Mouse (Mus musculus): ENCODE data around the gene Isoc2b. TPM values are rescaled to one million over a fixed set of nuclear protein-coding genes. Genes with fewer than 3 reads are reported as not detected.
"Not testable (repeated sequence)": the region's sequence is repeated elsewhere in the genome, so short reads cannot be mapped to it uniquely, and the experiment has no call there.

The Isoc2b gene
- polyA plus RNA-seq, 1 experiment from 2014 or later: 8.9 TPM

DNA sequence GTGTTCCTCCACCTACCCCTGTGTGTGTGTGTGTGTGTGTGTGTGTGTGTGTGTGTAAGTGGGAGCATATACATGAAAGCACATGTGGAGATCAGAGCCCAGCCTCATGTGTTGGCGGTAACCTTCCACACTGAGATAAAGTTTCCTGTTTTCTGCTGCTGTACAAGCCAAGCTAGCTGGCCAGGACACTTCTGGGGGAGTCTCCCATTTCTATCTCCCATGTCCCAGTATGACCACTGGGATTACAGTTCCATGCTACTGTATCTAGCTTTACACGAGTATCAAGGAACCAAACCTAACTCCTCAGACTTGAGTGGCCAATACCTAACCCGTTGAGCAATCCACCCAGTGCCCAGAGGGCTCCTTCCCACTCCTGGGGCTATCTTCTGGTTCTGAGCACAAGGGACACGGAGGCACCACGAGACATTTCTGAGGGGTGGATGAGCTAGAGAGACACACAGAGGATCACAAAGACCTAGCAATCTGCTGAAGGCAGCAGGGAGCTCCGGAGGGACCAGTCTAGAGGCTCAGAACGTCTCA is 6.4 kb downstream of the Isoc2b start:
- DNase-seq (ENCODE audit: low spot score) (no peak), ATAC-seq (replicated peaks; ENCODE audit: low FRiP score, low TSS enrichment, low read depth) (no peak)
- Histone ChIP-seq H3K4me3 (ENCODE audit: low read depth, low read length) (no peak overlapping the region), H3K36me3 (ENCODE audit: control insufficient read depth, insufficient read depth, low read length) (no peaks in the 10 kb centered on the region), H3K9ac (ENCODE audit: low read length) (no peak overlapping the region), H3K27ac (ENCODE audit: low read depth) (no peak overlapping the region), H3K27me3 (replicated peaks; ENCODE audit: control insufficient read depth, insufficient read depth, low read length) (no peaks in the 10 kb centered on the region), H3K4me2 (ENCODE audit: low read length) (no peak overlapping the region), H3K9me3 (ENCODE audit: control insufficient read depth, low read length) (no peaks in the 10 kb centered on the region), H3K4me1 (replicated peaks; ENCODE audit: control insufficient read depth, insufficient read depth, low read length) (peaks cover 5% of the 10 kb centered on the region; the same call in 1 of the 2 replicates)
- 77% methylated on average over 7 of the region's 7 CpGs for WGBS

DNA sequence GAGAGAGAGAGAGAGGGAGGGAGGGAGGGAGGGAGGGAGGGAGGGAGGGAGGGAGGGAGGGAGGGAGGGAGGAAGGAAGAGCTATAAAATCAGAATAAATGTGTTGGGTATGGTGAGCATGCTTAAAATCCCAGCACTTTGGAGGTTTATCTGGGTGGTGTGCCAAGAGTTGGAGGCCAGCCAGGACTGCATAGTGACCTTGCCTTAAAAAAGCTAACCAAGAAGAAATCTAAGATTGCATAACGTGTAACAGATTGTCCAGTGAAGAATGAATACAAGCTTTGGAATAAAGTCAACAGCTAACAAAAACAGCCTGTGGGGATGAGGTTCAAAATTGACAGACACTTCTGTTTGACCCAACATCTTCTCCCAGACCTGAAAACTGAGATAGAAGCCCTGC is 7.0 kb downstream of the Isoc2b start:
- ATAC-seq (replicated peaks; ENCODE audit: low FRiP score, low TSS enrichment, low read depth): no peak
- 38% methylated on average over 1 of the region's 1 CpGs for WGBS

DNA sequence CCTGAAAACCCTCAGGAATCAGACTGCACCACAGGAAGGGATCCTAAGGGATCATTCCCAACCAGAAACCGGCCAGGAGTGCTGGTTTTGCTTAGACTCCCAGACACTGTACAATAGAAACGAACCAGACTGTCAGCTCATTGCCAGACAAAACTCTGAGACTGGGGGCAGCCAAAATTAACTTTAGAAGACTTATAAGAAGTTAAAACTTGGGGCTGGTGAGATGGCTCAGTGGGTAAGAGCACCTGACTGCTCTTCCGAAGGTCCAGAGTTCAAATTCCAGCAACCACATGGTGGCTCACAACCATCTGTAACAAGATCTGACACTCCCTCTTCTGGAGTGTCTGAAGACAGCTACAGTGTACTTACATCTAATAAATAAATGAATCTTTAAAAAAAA is 9.1 kb downstream of the Isoc2b start:
- ATAC-seq (replicated peaks; ENCODE audit: low FRiP score, low TSS enrichment, low read depth); H3K4me1 ChIP-seq (replicated peaks; ENCODE audit: control insufficient read depth, insufficient read depth, low read length); H3K4me2 ChIP-seq (ENCODE audit: low read length); H3K36me3 ChIP-seq (ENCODE audit: control insufficient read depth, insufficient read depth, low read length); H3K4me3 ChIP-seq (ENCODE audit: low read depth, low read length); H3K9ac ChIP-seq (ENCODE audit: low read length); H3K27me3 ChIP-seq (replicated peaks; ENCODE audit: control insufficient read depth, insufficient read depth, low read length); H3K9me3 ChIP-seq (ENCODE audit: control insufficient read depth, low read length); H3K27ac ChIP-seq (ENCODE audit: low read depth); DNase-seq (ENCODE audit: low spot score): not testable (repeated sequence)
- 71% methylated on average over 3 of the region's 3 CpGs for WGBS

More for the DNA sequence above, 7.0 kb downstream of the Isoc2b start:
- no peak for DNase-seq (ENCODE audit: low spot score)
- Histone ChIP-seq H3K4me2 (ENCODE audit: low read length) (no peak overlapping the region), H3K36me3 (ENCODE audit: control insufficient read depth, insufficient read depth, low read length) (no peaks in the 10 kb centered on the region), H3K4me1 (replicated peaks; ENCODE audit: control insufficient read depth, insufficient read depth, low read length) (peaks cover 5% of the 10 kb centered on the region; the same call in 1 of the 2 replicates), H3K27me3 (replicated peaks; ENCODE audit: control insufficient read depth, insufficient read depth, low read length) (no peaks in the 10 kb centered on the region), H3K27ac (ENCODE audit: low read depth) (no peak overlapping the region), H3K4me3 (ENCODE audit: low read depth, low read length) (no peak overlapping the region), H3K9me3 (ENCODE audit: control insufficient read depth, low read length) (no peaks in the 10 kb centered on the region), H3K9ac (ENCODE audit: low read length) (no peak overlapping the region)

DNA sequence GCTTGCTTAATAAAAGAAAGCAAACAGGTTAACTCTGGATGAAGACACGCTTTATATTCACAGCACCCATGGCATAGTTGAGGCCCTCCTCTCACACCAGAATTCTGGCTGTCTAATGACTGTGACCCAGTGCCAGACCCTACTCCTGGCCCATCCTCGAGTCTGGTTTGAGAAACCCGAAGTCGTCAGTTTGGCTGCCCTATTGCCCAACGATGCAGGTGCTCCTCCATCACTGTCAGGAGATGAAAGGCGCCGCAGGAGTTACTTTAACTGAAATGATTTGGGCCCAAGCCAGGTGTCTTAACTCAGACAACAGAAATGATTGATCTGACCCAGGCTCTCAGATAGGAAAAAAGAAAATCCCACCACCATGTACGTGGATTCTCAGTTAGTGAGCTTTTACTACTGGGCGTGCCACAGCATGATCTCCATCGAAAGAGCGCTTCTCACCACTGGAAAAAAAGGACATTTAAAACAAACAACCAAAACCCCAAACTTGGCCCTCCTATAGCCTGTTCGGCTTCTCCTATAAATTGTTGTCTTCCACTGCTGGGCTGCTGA is 10.6 kb downstream of the Isoc2b start:
- no peak overlapping the region for H3K27ac ChIP-seq (ENCODE audit: low read depth)
- H3K4me2 ChIP-seq (ENCODE audit: low read length): no peak overlapping the region
- H3K4me1 ChIP-seq (replicated peaks; ENCODE audit: control insufficient read depth, insufficient read depth, low read length): no peaks in the 10 kb centered on the region
- WGBS: 55% methylated on average over 12 of the region's 12 CpGs
- H3K9ac ChIP-seq (ENCODE audit: low read length): no peak overlapping the region
- ATAC-seq (replicated peaks; ENCODE audit: low FRiP score, low TSS enrichment, low read depth): no peak
- H3K36me3 ChIP-seq (ENCODE audit: control insufficient read depth, insufficient read depth, low read length): no peaks in the 10 kb centered on the region
- no peaks in the 10 kb centered on the region for H3K27me3 ChIP-seq (replicated peaks; ENCODE audit: control insufficient read depth, insufficient read depth, low read length)
- no peak for DNase-seq (ENCODE audit: low spot score)
- H3K4me3 ChIP-seq (ENCODE audit: low read depth, low read length): no peak overlapping the region
- no peaks in the 10 kb centered on the region for H3K9me3 ChIP-seq (ENCODE audit: control insufficient read depth, low read length)

DNA sequence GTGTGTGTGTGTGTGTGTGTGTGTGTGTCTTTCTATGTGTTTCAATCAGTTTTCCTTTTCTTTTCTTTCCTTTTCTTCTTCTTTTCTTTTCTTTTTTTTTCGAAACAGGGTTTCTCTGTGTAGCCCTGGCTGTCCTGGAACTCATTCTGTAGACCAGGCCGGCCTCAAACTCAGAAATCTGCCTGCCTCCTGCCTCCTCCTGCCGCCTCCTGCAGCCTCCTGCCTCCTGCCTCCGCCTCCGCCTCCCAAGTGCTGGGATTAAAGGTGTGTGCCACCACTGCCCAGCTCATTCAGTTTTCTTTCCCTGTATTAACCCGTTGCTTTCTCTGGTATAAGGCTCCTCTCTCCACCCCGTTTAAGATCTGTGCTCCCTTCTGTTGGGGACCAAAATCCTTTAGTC is 12.7 kb downstream of the Isoc2b start:
- Histone ChIP-seq H3K4me1 (replicated peaks; ENCODE audit: control insufficient read depth, insufficient read depth, low read length) (no peaks in the 10 kb centered on the region), H3K27ac (ENCODE audit: low read depth) (no peak overlapping the region), H3K9me3 (ENCODE audit: control insufficient read depth, low read length) (no peaks in the 10 kb centered on the region), H3K9ac (ENCODE audit: low read length) (no peak overlapping the region), H3K4me3 (ENCODE audit: low read depth, low read length) (no peak overlapping the region), H3K4me2 (ENCODE audit: low read length) (no peak overlapping the region), H3K27me3 (replicated peaks; ENCODE audit: control insufficient read depth, insufficient read depth, low read length) (no peaks in the 10 kb centered on the region), H3K36me3 (ENCODE audit: control insufficient read depth, insufficient read depth, low read length) (no peaks in the 10 kb centered on the region)
- 66% methylated on average over 7 of the region's 7 CpGs for WGBS
- no peak for ATAC-seq (replicated peaks; ENCODE audit: low FRiP score, low TSS enrichment, low read depth)
- DNase-seq (ENCODE audit: low spot score): no peak

DNA sequence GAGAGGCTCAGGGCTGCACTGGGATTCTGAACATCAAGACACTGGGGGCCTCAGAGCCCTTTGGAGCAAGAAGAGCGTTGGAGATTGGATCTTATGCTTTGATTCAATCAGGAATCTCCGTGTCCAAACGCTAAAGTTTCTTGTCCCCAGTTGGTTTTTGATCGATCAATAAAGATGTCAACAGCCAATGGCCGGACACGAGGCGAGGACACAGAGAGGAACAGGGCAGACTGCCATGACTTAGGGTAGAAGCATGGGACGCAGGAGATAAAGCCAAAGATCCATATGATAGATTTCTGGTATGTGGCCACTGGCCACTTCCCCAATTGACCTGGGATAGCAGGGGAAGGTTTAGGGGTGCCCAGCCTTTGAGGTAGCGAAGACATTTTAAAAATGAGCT is 13.6 kb downstream of the Isoc2b start:
- Histone ChIP-seq H3K4me1 (replicated peaks; ENCODE audit: control insufficient read depth, insufficient read depth, low read length) (no peaks in the 10 kb centered on the region), H3K36me3 (ENCODE audit: control insufficient read depth, insufficient read depth, low read length) (no peaks in the 10 kb centered on the region), H3K27me3 (replicated peaks; ENCODE audit: control insufficient read depth, insufficient read depth, low read length) (no peaks in the 10 kb centered on the region), H3K4me3 (ENCODE audit: low read depth, low read length) (no peak overlapping the region), H3K9me3 (ENCODE audit: control insufficient read depth, low read length) (no peaks in the 10 kb centered on the region), H3K27ac (ENCODE audit: low read depth) (no peak overlapping the region), H3K4me2 (ENCODE audit: low read length) (no peak overlapping the region), H3K9ac (ENCODE audit: low read length) (no peak overlapping the region)
- ATAC-seq (replicated peaks; ENCODE audit: low FRiP score, low TSS enrichment, low read depth) (no peak), DNase-seq (ENCODE audit: low spot score) (no peak)
- WGBS: 87% methylated on average over 9 of the region's 9 CpGs

DNA sequence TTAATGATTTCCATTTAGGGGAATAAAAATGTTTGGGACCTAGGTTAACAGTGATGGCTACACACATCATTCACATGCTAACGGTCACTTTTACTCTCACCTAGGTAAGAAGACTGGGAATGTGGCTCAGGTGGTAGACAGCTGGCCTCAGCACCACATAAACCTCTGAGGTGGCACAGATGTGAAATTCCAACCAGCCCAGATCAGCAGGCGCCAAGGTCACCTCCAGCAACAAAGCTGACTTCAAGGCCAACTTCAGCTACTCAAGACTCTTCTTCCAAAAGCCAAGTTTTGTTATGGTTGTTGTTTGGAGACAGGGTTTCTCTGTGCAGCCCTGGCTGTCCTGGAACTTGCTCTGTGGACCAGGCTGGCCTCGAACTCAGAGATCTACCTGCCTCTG is 16.4 kb downstream of the Isoc2b start:
- Histone ChIP-seq H3K4me2 (ENCODE audit: low read length) (no peak overlapping the region), H3K9me3 (ENCODE audit: control insufficient read depth, low read length) (no peaks in the 10 kb centered on the region), H3K4me3 (ENCODE audit: low read depth, low read length) (no peak overlapping the region), H3K9ac (ENCODE audit: low read length) (no peak overlapping the region), H3K27ac (ENCODE audit: low read depth) (no peak overlapping the region), H3K36me3 (ENCODE audit: control insufficient read depth, insufficient read depth, low read length) (no peaks in the 10 kb centered on the region), H3K4me1 (replicated peaks; ENCODE audit: control insufficient read depth, insufficient read depth, low read length) (no peaks in the 10 kb centered on the region), H3K27me3 (replicated peaks; ENCODE audit: control insufficient read depth, insufficient read depth, low read length) (no peaks in the 10 kb centered on the region)
- no peak for ATAC-seq (replicated peaks; ENCODE audit: low FRiP score, low TSS enrichment, low read depth)
- DNase-seq (ENCODE audit: low spot score): no peak
- WGBS: 84% methylated on average over 3 of the region's 3 CpGs

DNA sequence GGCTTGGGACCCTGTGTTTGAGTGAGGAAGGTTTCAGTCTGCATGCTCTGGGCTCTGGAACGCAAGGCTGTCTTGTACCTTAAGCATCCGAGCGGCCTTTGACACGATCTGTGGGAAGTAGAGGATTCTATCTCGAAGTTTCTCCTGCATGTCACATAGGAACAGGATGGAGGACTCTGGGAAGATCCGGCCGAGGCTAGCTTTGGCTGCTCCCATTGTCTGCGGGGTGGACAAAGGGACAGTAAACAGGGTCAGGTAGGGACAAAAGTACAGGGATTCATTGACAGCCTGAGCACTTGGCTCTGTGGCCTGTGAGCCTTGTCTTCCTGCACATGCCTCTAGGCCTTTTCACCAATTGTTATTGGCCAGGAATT is 18.8 kb downstream of the Isoc2b start:
- DNase-seq (ENCODE audit: low spot score) (no peak), ATAC-seq (replicated peaks; ENCODE audit: low FRiP score, low TSS enrichment, low read depth) (no peak)
- H3K4me2 ChIP-seq (ENCODE audit: low read length): no peak overlapping the region
- no peaks in the 10 kb centered on the region for H3K36me3 ChIP-seq (ENCODE audit: control insufficient read depth, insufficient read depth, low read length)
- 70% methylated on average over 8 of the region's 8 CpGs for WGBS
- no peaks in the 10 kb centered on the region for H3K4me1 ChIP-seq (replicated peaks; ENCODE audit: control insufficient read depth, insufficient read depth, low read length)
- no peaks in the 10 kb centered on the region for H3K9me3 ChIP-seq (ENCODE audit: control insufficient read depth, low read length)
- no peak overlapping the region for H3K27ac ChIP-seq (ENCODE audit: low read depth)
- no peak overlapping the region for H3K4me3 ChIP-seq (ENCODE audit: low read depth, low read length)
- H3K9ac ChIP-seq (ENCODE audit: low read length): no peak overlapping the region
- H3K27me3 ChIP-seq (replicated peaks; ENCODE audit: control insufficient read depth, insufficient read depth, low read length): 0 out of 2 replicates have a peak, but pooled peaks cover 4% of the 10 kb centered on the region

DNA sequence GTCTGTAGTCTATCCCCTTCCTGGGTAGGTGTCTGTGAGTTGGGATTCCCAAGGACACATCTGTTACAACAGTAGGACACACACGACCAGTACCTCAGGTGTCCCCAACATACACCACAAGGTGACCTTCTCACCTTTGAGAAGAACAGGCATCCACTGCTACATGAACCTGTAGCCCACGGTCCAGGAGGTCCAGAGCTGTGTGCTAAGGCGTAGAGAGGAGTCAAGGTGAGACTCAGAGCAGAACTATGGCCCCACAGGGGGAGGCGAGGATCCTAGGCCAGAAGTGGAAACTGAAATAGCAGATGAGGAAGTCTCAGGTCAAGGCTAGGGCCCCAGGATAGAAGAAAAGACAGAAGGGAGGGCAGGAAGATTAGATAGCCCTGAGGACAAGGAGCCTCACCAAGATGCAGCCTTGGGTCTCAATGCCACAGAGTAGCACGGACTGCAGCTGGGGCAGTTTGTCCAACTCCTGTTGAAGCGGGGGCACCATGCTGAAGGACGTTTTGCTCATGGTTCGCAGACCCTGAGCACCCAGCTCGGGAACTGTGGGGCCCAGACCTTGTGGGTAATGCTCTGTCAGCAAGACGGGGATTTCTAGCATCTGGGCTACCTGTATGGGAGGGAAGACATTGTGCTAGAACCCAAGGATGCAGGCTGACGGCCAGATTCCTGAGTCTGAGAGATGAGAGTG is 19.3 kb downstream of the Isoc2b start:
- Histone ChIP-seq H3K4me1 (replicated peaks; ENCODE audit: control insufficient read depth, insufficient read depth, low read length) (no peaks in the 10 kb centered on the region), H3K36me3 (ENCODE audit: control insufficient read depth, insufficient read depth, low read length) (no peaks in the 10 kb centered on the region), H3K9ac (ENCODE audit: low read length) (no peak overlapping the region), H3K27ac (ENCODE audit: low read depth) (no peak overlapping the region), H3K9me3 (ENCODE audit: control insufficient read depth, low read length) (no peaks in the 10 kb centered on the region), H3K4me2 (ENCODE audit: low read length) (no peak overlapping the region), H3K4me3 (ENCODE audit: low read depth, low read length) (no peak overlapping the region), H3K27me3 (replicated peaks; ENCODE audit: control insufficient read depth, insufficient read depth, low read length) (peaks cover 7% of the 10 kb centered on the region; the same call in 1 of the 2 replicates)
- no peak for DNase-seq (ENCODE audit: low spot score)
- 70% methylated on average over 11 of the region's 11 CpGs for WGBS
- no peak for ATAC-seq (replicated peaks; ENCODE audit: low FRiP score, low TSS enrichment, low read depth)
